Comparison of ENCODE assay signal across 8 mouse cellular contexts in the genomic region with DNA sequence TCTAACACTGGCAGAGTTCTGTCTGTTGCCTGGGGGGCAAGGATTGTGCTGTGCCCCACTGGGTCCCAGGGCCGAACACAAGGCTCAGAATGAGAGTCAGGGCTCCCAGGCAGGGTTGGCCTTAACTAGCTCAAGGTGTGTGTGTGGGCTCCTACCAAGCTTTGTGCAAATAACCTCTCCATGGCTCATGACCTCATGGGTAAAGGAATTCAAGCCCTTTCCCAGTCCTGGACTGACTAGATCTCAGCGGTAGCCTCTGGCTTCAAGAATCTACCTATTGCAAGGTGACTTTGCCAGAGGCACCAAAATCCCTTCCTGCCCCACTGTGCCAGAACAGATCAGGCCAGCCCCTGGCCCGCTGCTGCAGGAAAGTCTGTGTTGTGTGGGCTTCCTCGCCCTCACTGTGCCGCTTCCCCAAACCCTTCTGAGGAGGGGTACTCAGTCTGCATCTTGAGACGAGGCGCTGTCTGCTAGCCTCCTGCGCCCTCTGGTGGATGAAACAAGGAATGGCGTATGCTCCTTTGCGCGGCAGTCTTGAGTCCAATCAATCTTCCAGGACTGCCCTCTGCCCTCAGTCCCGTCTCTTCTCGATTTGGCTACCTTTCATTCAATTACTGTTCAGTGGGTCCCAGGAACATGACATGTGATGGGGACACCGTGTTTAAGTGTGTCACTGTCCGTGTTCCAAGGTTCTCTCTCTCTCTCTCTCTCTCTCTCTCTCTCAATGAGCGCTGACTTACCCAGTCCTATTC. TPM values are rescaled to one million over a fixed set of nuclear protein-coding genes. Genes with fewer than 3 reads are reported as not detected.
DNase-seq lines count a peak whose midpoint lies in the region; TF ChIP-seq lines count a peak whose summit lies in the region.

No protein-coding gene starts in this region.

- H3K4me1 ChIP-seq in liver, adult 2 months (ENCODE audit: control insufficient read depth, insufficient read depth, low read length) = no peaks in the 10 kb centered on the region
- H3K4me1 ChIP-seq in testis, adult 2 months (ENCODE audit: control insufficient read depth, insufficient read depth, low read length) = peaks cover 11% of the 10 kb centered on the region

- no peaks in the 10 kb centered on the region for H3K36me3 ChIP-seq in liver, adult 2 months (ENCODE audit: control insufficient read depth, insufficient read depth, low read length)
- no peaks in the 10 kb centered on the region for H3K36me3 ChIP-seq in testis, adult 2 months (ENCODE audit: control insufficient read depth, insufficient read depth, low read length)

- no peak overlapping the region for H3K9ac ChIP-seq in liver, adult 2 months (ENCODE audit: low read depth, low read length)

- H3K4me3 ChIP-seq in liver, adult 2 months (ENCODE audit: insufficient read depth, low read depth, low read length) = no peak overlapping the region
- H3K4me3 ChIP-seq in testis, adult 2 months (ENCODE audit: control insufficient read depth, low read depth, low read length) = peak overlapping the region; percentile 5; the same call in 1 of the 2 replicates

- DNase-seq in 3134 (ENCODE audit: extremely low read depth, insufficient read length, low spot score) (peak; percentile 74), R1 (ENCODE audit: low read depth, low spot score) (peak; percentile 79)
- peak; percentile 47 to 75 for DNase-seq in cerebellum, postnatal 4 days (ENCODE audit: low spot score in 2 of 2)
- peak; percentile 47 for DNase-seq in gastrocnemius, postnatal 14 days
- DNase-seq in kidney, adult 18-20 months = peak; percentile 83
- DNase-seq in liver, adult 2 months (ENCODE audit: extremely low read depth, low read depth, low spot score) = peak; percentile 50
- peak; percentile 84 for DNase-seq in naive thymus-derived CD4-positive, alpha-beta T cell, adult 2 months (ENCODE audit: low read depth)

- intact Hi-C loops in gastrocnemius, postnatal 14 days (cut with DNase I; ENCODE audit: low total_unique reads) = loop anchor here (5.0 to 10.0 kb wide), 2 partner anchors 100 to 258 kb away; no protein-coding TSS in a partner anchor

- peak; percentile 97 for TF ChIP-seq CTCF in liver, adult 2 months (IDR thresholded peaks at IDR 0.05; ENCODE audit: low read depth, low read length)
- peak; percentile 99 for TF ChIP-seq CTCF in testis, adult 2 months (IDR thresholded peaks at IDR 0.05; ENCODE audit: control insufficient read depth, insufficient read depth, insufficient replicate concordance, low read depth, low read length)

- H3K27ac ChIP-seq in liver, adult 2 months (replicated peaks; ENCODE audit: insufficient read depth, low read depth, low read length) = no peak overlapping the region
- no peak overlapping the region for H3K27ac ChIP-seq in testis, adult 2 months (ENCODE audit: control insufficient read depth, insufficient read depth, low read depth, low read length)

- no peaks in the 10 kb centered on the region for H3K79me2 ChIP-seq in liver, adult 2 months (ENCODE audit: control insufficient read depth, insufficient read depth, low read length)

- no peak for TF ChIP-seq POLR2A in liver, adult 2 months (IDR thresholded peaks at IDR 0.05; ENCODE audit: extremely low read depth, insufficient read depth, low read length)
- TF ChIP-seq POLR2A in testis, adult 2 months (IDR thresholded peaks at IDR 0.05; ENCODE audit: control insufficient read depth, low read depth, low read length) = no peak

- 0 out of 2 replicates have a peak, but pooled peaks cover 2% of the 10 kb centered on the region for H3K27me3 ChIP-seq in liver, adult 2 months (ENCODE audit: control insufficient read depth, insufficient read depth, low read length)
- no peaks in the 10 kb centered on the region for H3K27me3 ChIP-seq in testis, adult 2 months (ENCODE audit: control insufficient read depth, insufficient read depth, low read length)

- 16% methylated on average over 16 of the region's 16 CpGs for WGBS in liver, adult 2 months

RNA-seq across cellular contexts. Expression of a gene that starts 11.7 kb away (rescaled TPM):
- 1 to 10 TPM; 8.0 to 8.7 TPM for total RNA-seq in gastrocnemius, postnatal 14 days (2021)
- 11.2 and 13.2 TPM in 2 replicates for total RNA-seq in liver, adult 2 months (2014; rRNA removed)
- polyA plus RNA-seq in liver, adult 2 months (2012; rRNA removed) = 30.9 and 33.7 TPM in 2 replicates
- polyA plus RNA-seq in testis, adult 2 months (2012; rRNA removed) = 55.7 and 58.7 TPM in 2 replicates

RNA-seq across cellular contexts. Expression of a gene that starts 41.9 kb away (rescaled TPM):
- under 1 TPM; 0.12 to 0.49 TPM for total RNA-seq in gastrocnemius, postnatal 14 days (2021)
- under 0.01 and 0.09 TPM in 2 replicates for total RNA-seq in liver, adult 2 months (2014; rRNA removed)
- polyA plus RNA-seq in liver, adult 2 months (2012; rRNA removed) = 0.04 TPM in 2 replicates
- polyA plus RNA-seq in testis, adult 2 months (2012; rRNA removed) = 5.4 and 5.7 TPM in 2 replicates

RNA-seq across cellular contexts. Expression of a gene that starts 52.2 kb away (rescaled TPM):
- 10 to 100 TPM; 21.8 to 23.5 TPM for total RNA-seq in gastrocnemius, postnatal 14 days (2021)
- total RNA-seq in liver, adult 2 months (2014; rRNA removed) = not detected in 2 replicates
- polyA plus RNA-seq in liver, adult 2 months (2012; rRNA removed) = not detected in 2 replicates
- polyA plus RNA-seq in testis, adult 2 months (2012; rRNA removed) = 13.5 and 14.6 TPM in 2 replicates

Comparison
In these comparisons a context has a peak if more than half of its experiments do, and no peak if none do; other contexts are left out.
1. RNA of a gene that starts 52.2 kb away (total RNA-seq): 21.8 to 23.5 TPM in gastrocnemius, postnatal 14 days; not detected in liver, adult 2 months; every median in the first group is over 10 times any median in the second.
2. Peak in every context shown above with its lines, with median percentiles within 50 percentile points of each other: DNase-seq.